Mouse (Mus musculus): ENCODE measurements around the gene Tvp23b. TPM values are rescaled to one million over a fixed set of nuclear protein-coding genes. Genes with fewer than 3 reads are reported as not detected.

The Tvp23b gene
- polyA plus RNA-seq, 1 experiment from 2014 or later = 42.2 TPM

- Histone ChIP-seq H3K4me2 (no peak overlapping the region), H3K9me3 (no peaks in the 10 kb centered on the region), H3K9ac (no peak overlapping the region), H3K27ac (no peak overlapping the region), H3K36me3 (replicated peaks) (no peaks in the 10 kb centered on the region), H3K4me1 (no peaks in the 10 kb centered on the region), H3K4me3 (replicated peaks) (no peak overlapping the region), H3K27me3 (no peaks in the 10 kb centered on the region)
- no peak for ATAC-seq (ENCODE audit: low FRiP score)
- WGBS = 85% methylated on average over 4 of the region's 4 CpGs
Observed at GRCm38 (mm10) chr11:62930574-62930973, 51.3 kb downstream of the Tvp23b start.

GRCm38 (mm10) chr11:62931141-62931540 lies 51.9 kb downstream of the Tvp23b start:
- no peaks in the 10 kb centered on the region for H3K9me3 ChIP-seq
- H3K4me1 ChIP-seq = no peaks in the 10 kb centered on the region
- no peak overlapping the region for H3K27ac ChIP-seq
- no peak overlapping the region for H3K4me2 ChIP-seq
- WGBS = 87% methylated on average over 5 of the region's 5 CpGs
- no peak overlapping the region for H3K9ac ChIP-seq
- no peaks in the 10 kb centered on the region for H3K27me3 ChIP-seq
- ATAC-seq (ENCODE audit: low FRiP score) = no peak
- no peak overlapping the region for H3K4me3 ChIP-seq (replicated peaks)
- no peaks in the 10 kb centered on the region for H3K36me3 ChIP-seq (replicated peaks)

DNA sequence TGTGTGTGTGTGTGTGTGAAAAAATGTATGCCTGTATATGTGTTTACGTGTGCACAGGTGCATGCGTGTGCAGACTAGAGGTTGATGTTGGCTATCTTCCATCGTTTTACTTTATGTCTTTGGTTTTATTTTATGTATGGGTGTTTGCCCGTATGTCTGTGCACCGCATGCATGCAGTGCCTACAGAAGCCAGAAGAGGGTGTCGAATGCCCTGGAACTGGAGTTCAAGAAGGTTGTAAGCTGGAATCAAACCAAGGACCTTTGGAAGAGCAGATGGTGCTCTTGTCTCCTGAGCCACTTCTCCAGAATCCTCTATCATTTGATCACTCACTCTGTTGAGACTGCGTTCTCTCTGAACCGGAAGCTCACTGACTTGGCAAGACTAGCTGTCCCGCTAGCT lies 53.8 kb downstream of the Tvp23b start:
- no peaks in the 10 kb centered on the region for H3K9me3 ChIP-seq
- WGBS = 89% methylated on average over 9 of the region's 9 CpGs
- H3K4me3 ChIP-seq (replicated peaks) = no peak overlapping the region
- H3K27ac ChIP-seq = no peak overlapping the region
- H3K9ac ChIP-seq = no peak overlapping the region
- no peak for ATAC-seq (ENCODE audit: low FRiP score)
- H3K36me3 ChIP-seq (replicated peaks) = no peaks in the 10 kb centered on the region
- H3K4me2 ChIP-seq = no peak overlapping the region
- no peaks in the 10 kb centered on the region for H3K4me1 ChIP-seq
- H3K27me3 ChIP-seq = no peaks in the 10 kb centered on the region

DNA sequence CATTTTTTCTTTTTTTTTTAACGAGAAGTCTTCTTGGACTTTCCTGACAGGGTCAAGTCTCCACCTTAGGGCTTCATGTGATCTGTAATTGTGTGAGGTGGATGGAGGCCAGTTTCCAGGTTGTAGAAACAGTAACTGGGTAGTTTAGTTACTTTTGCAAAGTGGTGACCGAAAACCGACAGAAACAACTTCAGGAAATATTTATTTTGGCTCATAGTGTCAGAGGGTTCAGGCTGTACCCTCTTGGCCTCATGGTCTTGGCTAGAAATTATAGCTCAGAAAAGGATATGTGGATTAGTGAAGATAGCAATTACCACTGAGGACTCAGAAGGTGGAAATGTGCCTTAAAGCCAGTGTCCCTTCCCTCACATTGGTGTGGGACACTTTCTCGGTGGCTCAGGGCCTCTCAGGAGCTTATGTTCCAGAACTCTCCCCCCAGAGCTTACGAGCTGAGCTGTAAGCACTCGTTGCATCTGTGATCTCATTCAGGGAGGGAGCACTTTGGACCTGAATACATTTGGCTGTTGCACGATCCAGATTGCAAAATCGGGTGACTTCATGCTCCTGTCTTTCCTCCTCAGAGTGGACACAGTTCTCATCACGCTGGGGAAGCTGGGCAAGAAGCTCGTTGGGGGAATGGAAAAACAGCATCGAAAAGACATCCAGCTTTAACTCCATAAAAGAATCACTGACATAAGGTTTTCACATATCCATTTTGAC lies 55.7 kb downstream of the Tvp23b start:
- Histone ChIP-seq H3K27ac (no peak overlapping the region), H3K4me3 (replicated peaks) (no peak overlapping the region), H3K9ac (no peak overlapping the region), H3K4me1 (no peaks in the 10 kb centered on the region), H3K27me3 (no peaks in the 10 kb centered on the region), H3K36me3 (replicated peaks) (no peaks in the 10 kb centered on the region), H3K9me3 (no peaks in the 10 kb centered on the region), H3K4me2 (no peak overlapping the region)
- 88% methylated on average over 11 of the region's 11 CpGs for WGBS
- ATAC-seq (ENCODE audit: low FRiP score) = no peak

DNA sequence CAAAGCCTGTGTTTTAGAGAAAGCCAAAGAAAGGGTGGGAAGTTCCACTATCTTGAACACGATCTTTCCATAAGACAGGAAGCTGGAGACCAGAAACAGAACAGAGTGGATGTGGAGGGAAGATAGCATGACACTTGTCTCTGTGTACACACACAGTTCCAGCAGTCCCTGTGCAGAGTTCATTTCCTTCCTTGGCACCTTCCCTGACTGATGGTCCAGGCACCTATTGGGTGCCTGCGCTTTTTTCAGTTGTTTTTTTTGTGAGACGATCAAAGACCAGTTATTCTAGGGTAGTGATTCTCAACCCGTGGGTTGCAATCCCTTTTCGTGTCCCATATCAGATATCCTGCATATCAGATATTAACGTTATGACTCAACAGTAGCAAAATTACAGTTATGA lies 58.7 kb downstream of the Tvp23b start:
- Histone ChIP-seq H3K4me3 (replicated peaks) (no peak overlapping the region), H3K4me2 (no peak overlapping the region), H3K9ac (no peak overlapping the region), H3K36me3 (replicated peaks) (no peaks in the 10 kb centered on the region), H3K27me3 (no peaks in the 10 kb centered on the region), H3K9me3 (no peaks in the 10 kb centered on the region), H3K27ac (no peak overlapping the region), H3K4me1 (no peaks in the 10 kb centered on the region)
- ATAC-seq (ENCODE audit: low FRiP score) = no peak
- 87% methylated on average over 6 of the region's 6 CpGs for WGBS

DNA sequence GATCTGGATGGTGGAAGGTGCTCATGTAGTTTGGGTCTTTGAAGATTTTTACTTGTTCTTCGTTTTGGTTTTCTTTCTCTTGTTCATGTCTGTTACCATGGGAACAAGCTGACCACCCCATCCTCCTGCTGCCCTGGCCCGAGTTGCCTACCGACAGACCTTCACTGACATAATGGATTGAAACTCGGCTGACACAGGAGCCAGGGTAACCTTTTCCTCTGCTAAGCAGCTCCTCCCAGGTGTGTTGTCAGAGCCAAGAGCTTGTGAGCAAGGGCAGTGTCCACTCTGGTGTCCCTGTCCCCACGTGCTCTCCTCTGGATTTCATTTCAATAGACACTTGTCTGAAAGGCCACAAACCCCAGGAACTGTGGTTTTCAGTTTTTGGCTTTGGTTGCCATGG lies 59.7 kb downstream of the Tvp23b start:
- no peaks in the 10 kb centered on the region for H3K9me3 ChIP-seq
- H3K4me1 ChIP-seq = no peaks in the 10 kb centered on the region
- no peaks in the 10 kb centered on the region for H3K27me3 ChIP-seq
- no peak overlapping the region for H3K4me2 ChIP-seq
- 75% methylated on average over 5 of the region's 5 CpGs for WGBS
- H3K36me3 ChIP-seq (replicated peaks) = no peaks in the 10 kb centered on the region
- H3K9ac ChIP-seq = no peak overlapping the region
- ATAC-seq (ENCODE audit: low FRiP score) = no peak
- H3K4me3 ChIP-seq (replicated peaks) = no peak overlapping the region
- no peak overlapping the region for H3K27ac ChIP-seq

DNA sequence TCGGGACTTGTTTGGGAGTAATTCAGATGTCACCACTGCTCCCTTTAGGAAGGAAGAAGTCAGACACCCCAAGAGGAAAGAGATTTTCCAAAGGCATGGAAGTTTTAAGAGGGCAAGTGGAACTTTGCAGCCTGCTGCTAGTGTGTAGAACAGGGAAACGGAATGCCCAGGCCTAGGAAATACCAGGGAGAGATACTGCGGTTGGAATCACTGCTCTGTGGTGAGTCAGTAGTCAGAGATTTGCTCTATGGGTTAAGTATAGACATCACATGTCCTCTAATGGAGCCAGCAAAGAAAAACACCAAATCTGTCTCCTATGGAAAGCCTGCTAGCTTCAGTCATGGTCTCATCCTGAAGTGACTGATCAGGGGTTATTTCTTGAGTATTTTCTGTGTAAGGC lies 60.9 kb downstream of the Tvp23b start:
- H3K27me3 ChIP-seq = no peaks in the 10 kb centered on the region

DNA sequence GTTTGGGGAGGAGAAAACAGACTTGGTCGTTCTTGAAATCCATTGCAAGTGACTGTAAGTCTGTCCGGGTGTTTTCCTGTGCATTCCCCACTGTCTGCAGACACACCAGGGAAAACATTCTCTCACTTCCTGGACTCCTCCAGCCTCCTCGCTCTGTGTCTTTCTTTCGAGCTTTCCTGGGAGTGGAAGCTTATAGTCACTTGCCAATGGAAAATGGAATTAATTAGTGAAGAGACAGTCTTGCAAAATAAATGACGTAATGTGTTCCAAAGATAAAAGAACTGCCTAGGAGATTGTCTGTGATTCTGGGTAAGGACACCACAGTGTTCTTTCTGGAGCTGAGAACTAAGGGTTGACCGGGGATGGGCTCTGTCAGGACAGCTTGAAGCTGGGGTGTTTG lies 64.3 kb downstream of the Tvp23b start:
- ATAC-seq (ENCODE audit: low FRiP score) = no peak
- H3K27me3 ChIP-seq = no peaks in the 10 kb centered on the region
- no peak overlapping the region for H3K27ac ChIP-seq
- WGBS = 72% methylated on average over 6 of the region's 6 CpGs
- H3K4me3 ChIP-seq (replicated peaks) = no peak overlapping the region
- no peak overlapping the region for H3K9ac ChIP-seq
- H3K4me1 ChIP-seq = no peaks in the 10 kb centered on the region
- no peaks in the 10 kb centered on the region for H3K36me3 ChIP-seq (replicated peaks)
- no peaks in the 10 kb centered on the region for H3K9me3 ChIP-seq
- H3K4me2 ChIP-seq = no peak overlapping the region

More for the DNA sequence above, 60.9 kb downstream of the Tvp23b start:
- Histone ChIP-seq H3K4me2 (no peak overlapping the region), H3K4me3 (replicated peaks) (no peak overlapping the region), H3K27ac (no peak overlapping the region), H3K9ac (no peak overlapping the region), H3K9me3 (no peaks in the 10 kb centered on the region), H3K36me3 (replicated peaks) (no peaks in the 10 kb centered on the region), H3K4me1 (no peaks in the 10 kb centered on the region)
- WGBS = 88% methylated on average over 3 of the region's 3 CpGs
- no peak for ATAC-seq (ENCODE audit: low FRiP score)

DNA sequence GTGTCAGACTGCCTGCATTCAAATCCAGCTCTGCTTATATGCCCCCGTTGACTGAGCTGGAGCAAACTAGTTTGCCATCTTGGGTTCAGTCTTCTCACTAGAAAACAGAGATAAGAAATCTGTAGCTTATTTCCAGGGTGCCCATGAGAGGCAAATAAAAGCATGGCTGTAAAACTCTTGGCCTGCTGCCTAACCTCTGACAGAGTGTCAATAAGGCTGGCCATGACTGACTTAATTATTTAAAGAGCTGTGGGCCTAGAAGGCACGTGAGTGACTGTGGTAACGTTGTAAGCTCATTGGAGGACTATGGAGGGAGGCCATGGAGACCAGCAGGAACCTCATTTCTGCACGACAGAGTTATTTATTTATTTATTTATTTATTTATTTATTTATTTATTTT lies 66.3 kb downstream of the Tvp23b start:
- 81% methylated on average over 4 of the region's 4 CpGs for WGBS
- Histone ChIP-seq H3K4me3 (replicated peaks) (no peak overlapping the region), H3K9ac (no peak overlapping the region), H3K9me3 (no peaks in the 10 kb centered on the region), H3K27ac (no peak overlapping the region), H3K4me2 (no peak overlapping the region), H3K27me3 (no peaks in the 10 kb centered on the region), H3K4me1 (no peaks in the 10 kb centered on the region), H3K36me3 (replicated peaks) (no peaks in the 10 kb centered on the region)
- ATAC-seq (ENCODE audit: low FRiP score) = no peak

DNA sequence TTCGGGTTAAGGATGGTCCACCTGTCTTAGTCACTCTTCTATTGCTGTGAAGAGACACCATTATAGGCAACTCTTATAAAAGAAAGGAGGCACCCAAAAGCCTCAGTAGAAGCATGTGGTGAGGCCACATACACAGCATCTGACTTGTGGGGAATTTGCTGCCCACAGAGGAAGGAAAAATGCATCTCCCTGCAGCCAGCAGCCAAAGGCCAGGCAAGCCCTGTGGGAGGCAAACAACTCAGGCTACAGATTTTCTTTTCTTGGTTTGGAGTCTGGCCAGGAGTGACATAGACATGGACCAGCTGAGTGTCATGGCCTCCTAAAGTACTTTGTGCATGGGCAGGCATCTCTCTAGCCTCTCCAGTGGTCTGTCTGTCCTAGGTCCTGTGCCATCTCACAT lies 70.3 kb downstream of the Tvp23b start:
- Histone ChIP-seq H3K9ac (no peak overlapping the region), H3K9me3 (no peaks in the 10 kb centered on the region), H3K36me3 (replicated peaks) (no peaks in the 10 kb centered on the region), H3K4me3 (replicated peaks) (no peak overlapping the region), H3K27ac (no peak overlapping the region), H3K27me3 (no peaks in the 10 kb centered on the region), H3K4me1 (no peaks in the 10 kb centered on the region), H3K4me2 (no peak overlapping the region)
- no peak for ATAC-seq (ENCODE audit: low FRiP score)
- 76% methylated on average over 1 of the region's 1 CpGs for WGBS

- no peaks in the 10 kb centered on the region for H3K36me3 ChIP-seq (replicated peaks)
- H3K4me3 ChIP-seq (replicated peaks) = no peak within 1 kb of the TSS
- no peak within 1 kb of the TSS for H3K27ac ChIP-seq
- H3K4me2 ChIP-seq = no peak within 1 kb of the TSS
- no peaks in the 10 kb centered on the region for H3K4me1 ChIP-seq
- H3K9ac ChIP-seq = no peak within 1 kb of the TSS
- H3K9me3 ChIP-seq = peaks cover 6% of the 10 kb centered on the region; the same call in 1 of the 2 replicates
- no peaks in the 10 kb centered on the region for H3K27me3 ChIP-seq
- WGBS = 78% methylated on average over 3 of the region's 3 CpGs
- ATAC-seq (ENCODE audit: low FRiP score) = no peak
Observed at GRCm38 (mm10) chr11:62951012-62951411, 71.8 kb downstream of the Tvp23b start, which contains the start of gene Cdrt4. Gene Cdrt4 (plus strand): TSS chr11:62951193.

DNA sequence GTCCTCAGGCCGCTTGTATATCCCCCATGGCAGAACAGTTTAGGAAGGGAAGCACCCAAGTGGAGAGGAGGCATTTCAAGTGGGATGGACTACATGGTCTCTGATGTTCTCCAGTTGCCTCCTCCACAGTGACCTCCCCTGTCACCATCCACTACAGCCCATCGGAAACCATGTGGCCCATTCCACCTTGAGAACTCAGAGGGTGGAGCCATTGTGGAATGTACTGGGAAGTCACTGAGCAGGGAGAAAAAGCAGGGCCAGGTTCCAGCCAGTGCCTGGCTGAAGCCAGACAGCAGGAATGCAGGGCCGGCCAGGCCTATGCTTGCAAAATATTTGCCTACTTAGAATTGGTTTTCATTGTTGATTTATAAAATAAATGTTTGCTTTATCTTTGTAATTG lies 75.5 kb downstream of the Tvp23b start:
- H3K4me3 ChIP-seq (replicated peaks) = no peak overlapping the region
- no peak overlapping the region for H3K27ac ChIP-seq
- no peak overlapping the region for H3K4me2 ChIP-seq
- ATAC-seq (ENCODE audit: low FRiP score) = no peak
- peaks cover 6% of the 10 kb centered on the region; the same call in 1 of the 2 replicates for H3K9me3 ChIP-seq
- H3K36me3 ChIP-seq (replicated peaks) = no peaks in the 10 kb centered on the region
- H3K27me3 ChIP-seq = no peaks in the 10 kb centered on the region
- no peak overlapping the region for H3K9ac ChIP-seq
- no peaks in the 10 kb centered on the region for H3K4me1 ChIP-seq
- 87% methylated on average over 3 of the region's 3 CpGs for WGBS

GRCm38 (mm10) chr11:62955186-62955585 lies 75.9 kb downstream of the Tvp23b start:
- WGBS = 81% methylated on average over 5 of the region's 5 CpGs
- Histone ChIP-seq H3K4me2 (no peak overlapping the region), H3K27me3 (no peaks in the 10 kb centered on the region), H3K27ac (no peak overlapping the region), H3K4me3 (replicated peaks) (no peak overlapping the region), H3K9me3 (peaks cover 6% of the 10 kb centered on the region; the same call in 1 of the 2 replicates), H3K4me1 (no peaks in the 10 kb centered on the region), H3K36me3 (replicated peaks) (no peaks in the 10 kb centered on the region), H3K9ac (no peak overlapping the region)
- no peak for ATAC-seq (ENCODE audit: low FRiP score)
